Mouse (Mus musculus): ENCODE data around the gene Slc35d3. TPM values are rescaled to one million over a fixed set of nuclear protein-coding genes. Genes with fewer than 3 reads are reported as not detected.

Slc35d3 gene
- polyA plus RNA-seq, 1 experiment from 2014 or later, result 2.8 TPM

GRCm38 (mm10) chr10:19820986-19821385 is 30.3 kb downstream of the Slc35d3 start:
- no peak overlapping the region for H3K4me2 ChIP-seq
- no peak for ATAC-seq (ENCODE audit: low FRiP score, low read depth)
- WGBS, result 68% methylated on average over 3 of the region's 3 CpGs

DNA sequence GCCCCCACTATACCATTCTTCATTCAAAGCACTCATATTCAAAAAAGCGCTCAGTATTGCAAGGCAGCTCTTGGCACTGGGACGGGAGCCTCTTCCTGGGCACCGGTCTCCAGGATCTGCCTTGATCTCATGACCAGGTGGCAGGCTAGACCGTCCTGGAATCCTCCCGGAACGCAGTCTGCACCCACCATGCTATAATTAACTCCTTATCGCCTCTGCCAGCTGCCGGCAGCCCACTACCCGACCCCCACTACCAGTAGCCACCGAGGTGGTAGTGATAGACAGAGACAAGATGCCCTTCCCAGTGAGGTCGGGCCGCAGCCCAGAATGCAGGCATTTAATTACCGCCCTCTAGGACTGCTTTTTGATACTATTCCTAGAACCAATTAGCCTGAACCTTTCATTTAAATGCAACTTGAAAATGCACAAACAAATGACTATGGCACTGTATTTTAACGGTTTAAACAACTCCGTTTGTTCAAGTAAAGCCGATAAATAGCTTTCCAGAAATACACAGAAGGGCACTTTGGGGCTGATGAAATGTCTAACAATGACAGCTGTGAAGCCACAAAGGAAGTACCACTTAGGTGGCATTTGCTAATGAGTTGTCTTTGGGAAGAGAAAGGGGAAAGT is 32.4 kb downstream of the Slc35d3 start:
- Histone ChIP-seq H3K4me2 (no peak overlapping the region), H3K36me3 (no peaks in the 10 kb centered on the region), H3K4me1 (replicated peaks) (no peaks in the 10 kb centered on the region), H3K9ac (no peak overlapping the region), H3K27me3 (no peaks in the 10 kb centered on the region), H3K9me3 (no peaks in the 10 kb centered on the region), H3K4me3 (no peak overlapping the region), H3K27ac (replicated peaks) (no peak overlapping the region)
- WGBS, result 51% methylated on average over 16 of the region's 16 CpGs
- ATAC-seq (ENCODE audit: low FRiP score, low read depth), result no peak

More at GRCm38 (mm10) chr10:19820986-19821385, 30.3 kb downstream of the Slc35d3 start:
- no peaks in the 10 kb centered on the region for H3K36me3 ChIP-seq
- H3K4me3 ChIP-seq, result no peak overlapping the region
- H3K9ac ChIP-seq, result no peak overlapping the region
- no peaks in the 10 kb centered on the region for H3K9me3 ChIP-seq
- H3K27ac ChIP-seq (replicated peaks), result no peak overlapping the region
- H3K27me3 ChIP-seq, result no peaks in the 10 kb centered on the region
- no peaks in the 10 kb centered on the region for H3K4me1 ChIP-seq (replicated peaks)

- H3K4me1 ChIP-seq (replicated peaks), result no peaks in the 10 kb centered on the region
- H3K9me3 ChIP-seq, result no peaks in the 10 kb centered on the region
- no peak overlapping the region for H3K27ac ChIP-seq (replicated peaks)
- H3K9ac ChIP-seq, result no peak overlapping the region
- no peaks in the 10 kb centered on the region for H3K27me3 ChIP-seq
- WGBS, result 49% methylated on average over 8 of the region's 8 CpGs
- H3K36me3 ChIP-seq, result no peaks in the 10 kb centered on the region
- no peak overlapping the region for H3K4me2 ChIP-seq
- no peak for ATAC-seq (ENCODE audit: low FRiP score, low read depth)
- H3K4me3 ChIP-seq, result no peak overlapping the region
Measured at GRCm38 (mm10) chr10:19815371-19815770, 35.9 kb downstream of the Slc35d3 start.

DNA sequence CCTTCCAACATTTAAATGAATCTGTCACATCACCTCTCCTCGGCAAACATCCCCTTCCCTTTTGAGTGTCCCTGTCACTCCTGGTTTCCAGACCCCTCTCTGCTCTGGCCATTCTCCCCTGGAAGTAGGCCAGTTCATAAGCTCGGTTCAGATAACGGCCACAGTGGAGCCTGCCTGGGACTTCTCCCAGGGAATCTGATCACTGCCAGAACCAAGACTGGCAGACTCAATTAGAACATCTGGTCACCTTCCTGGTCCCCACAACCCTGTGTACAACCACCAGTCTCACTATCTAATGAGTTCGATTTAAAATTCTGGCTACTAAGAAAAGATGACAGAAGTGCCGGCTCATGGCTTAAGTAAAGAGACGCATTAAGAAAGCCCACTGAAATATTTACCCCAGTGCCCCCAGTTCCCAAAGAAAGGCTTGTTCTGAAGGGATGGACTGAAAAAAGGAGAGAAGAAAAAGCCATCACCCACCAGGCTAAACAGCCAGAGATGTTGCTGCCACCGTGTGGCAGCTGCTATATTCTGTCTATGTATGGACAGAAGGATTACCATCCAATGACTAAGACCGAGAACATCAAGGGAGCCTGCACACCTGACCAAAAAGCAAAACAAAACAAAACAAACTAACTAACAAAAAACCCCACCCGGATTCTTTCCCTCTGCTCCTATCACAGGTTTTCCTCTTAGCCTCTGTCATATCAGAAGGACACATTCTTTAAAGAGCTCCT is 39.7 kb downstream of the Slc35d3 start:
- no peak overlapping the region for H3K4me2 ChIP-seq
- H3K4me3 ChIP-seq, result no peak overlapping the region
- H3K36me3 ChIP-seq, result no peaks in the 10 kb centered on the region
- no peaks in the 10 kb centered on the region for H3K27me3 ChIP-seq
- ATAC-seq (ENCODE audit: low FRiP score, low read depth), result peak; percentile 45; the same call in 1 of the 2 replicates
- no peak overlapping the region for H3K9ac ChIP-seq
- 62% methylated on average over 9 of the region's 9 CpGs for WGBS
- no peaks in the 10 kb centered on the region for H3K9me3 ChIP-seq
- H3K27ac ChIP-seq (replicated peaks), result no peak overlapping the region
- H3K4me1 ChIP-seq (replicated peaks), result no peaks in the 10 kb centered on the region

- no peak for ATAC-seq (ENCODE audit: low FRiP score, low read depth)
- no peak overlapping the region for H3K9ac ChIP-seq
- no peak overlapping the region for H3K4me2 ChIP-seq
- H3K4me1 ChIP-seq (replicated peaks), result no peaks in the 10 kb centered on the region
- WGBS, result 92% methylated on average over 7 of the region's 7 CpGs
- H3K27me3 ChIP-seq, result no peaks in the 10 kb centered on the region
- no peak overlapping the region for H3K4me3 ChIP-seq
- no peaks in the 10 kb centered on the region for H3K36me3 ChIP-seq
- no peak overlapping the region for H3K27ac ChIP-seq (replicated peaks)
- no peaks in the 10 kb centered on the region for H3K9me3 ChIP-seq
Measured at GRCm38 (mm10) chr10:19804763-19805162, 46.5 kb downstream of the Slc35d3 start.

GRCm38 (mm10) chr10:19802958-19803357 is 48.3 kb downstream of the Slc35d3 start:
- Histone ChIP-seq H3K4me1 (replicated peaks) (no peaks in the 10 kb centered on the region), H3K27me3 (no peaks in the 10 kb centered on the region), H3K9ac (no peak overlapping the region), H3K27ac (replicated peaks) (no peak overlapping the region), H3K4me3 (no peak overlapping the region), H3K9me3 (no peaks in the 10 kb centered on the region), H3K36me3 (no peaks in the 10 kb centered on the region), H3K4me2 (no peak overlapping the region)
- WGBS, result 84% methylated on average over 7 of the region's 7 CpGs
- ATAC-seq (ENCODE audit: low FRiP score, low read depth), result no peak

Other genes starting within 250 kb of the Slc35d3 start
- gene Il22ra2, start 229.5 kb downstream of the Slc35d3 start, polyA plus RNA-seq (2015; fragmentation: Nextera tagmentation; extraction: Ambion mirVana), result not detected in 2 replicates
- gene Il20ra, start 138.9 kb downstream of the Slc35d3 start, polyA plus RNA-seq (2015; fragmentation: Nextera tagmentation; extraction: Ambion mirVana), result 0.58 and 0.82 TPM in 2 replicates
- gene Pex7, start 56.2 kb upstream of the Slc35d3 start, polyA plus RNA-seq (2015; fragmentation: Nextera tagmentation; extraction: Ambion mirVana), result 28.9 and 30.1 TPM in 2 replicates
- gene Map3k5, start 83.0 kb upstream of the Slc35d3 start, polyA plus RNA-seq (2015; fragmentation: Nextera tagmentation; extraction: Ambion mirVana), result 1.2 and 1.4 TPM in 2 replicates

Measured in hindbrain, embryonic 15.5 days (tissue).